Mouse (Mus musculus) limb, embryonic 14.5 days (tissue): ENCODE measurements around the gene Nmnat3. TPM values are rescaled to one million over a fixed set of nuclear protein-coding genes. Genes with fewer than 3 reads are reported as not detected.

Experiments
- ATAC-seq: fragments of 200-750 bp; cut with Nextera tagmentation; 2 replicates; pipeline ENCODE4 v1.8.0; 2017; ENCODE audit warnings: low read depth, moderate number of reproducible peaks, moderate TSS enrichment; ENCODE audit not compliant: low FRiP score
- DNase-seq: peaks from one replicate; pipeline ENCODE4 v3.0.0-alpha.2; 2015; ENCODE audit warnings: low spot score
- H3K27ac ChIP-seq: fragments of 300-500 bp; sonication (generic); replicated peaks from 2 replicates; pipeline ENCODE4 v1.5.1; 2014; ENCODE audit warnings: low read depth, mild to moderate bottlenecking, low read length, moderate library complexity, mixed read lengths
- H3K27me3 ChIP-seq: fragments of 300-500 bp; sonication (generic); 2 replicates; pipeline ENCODE4 v1.6.1; 2014; ENCODE audit warnings: low read length, mixed read lengths; ENCODE audit not compliant: control insufficient read depth, insufficient read depth
- H3K36me3 ChIP-seq: fragments of 300-500 bp; sonication (generic); 2 replicates; pipeline ENCODE4 v1.6.1; 2014; ENCODE audit warnings: mild to moderate bottlenecking, low read length, moderate library complexity, mixed read lengths; ENCODE audit not compliant: control insufficient read depth, insufficient read depth
- H3K4me1 ChIP-seq: fragments of 300-500 bp; sonication (generic); 2 replicates; pipeline ENCODE4 v1.6.1; 2014; ENCODE audit warnings: antibody characterized with exemption, low read length, mixed read lengths; ENCODE audit not compliant: control insufficient read depth, insufficient read depth
- H3K4me2 ChIP-seq: fragments of 300-500 bp; sonication (generic); replicated peaks from 2 replicates; pipeline ENCODE4 v1.6.1; 2014; ENCODE audit warnings: low read depth, mild to moderate bottlenecking, low read length, moderate library complexity; ENCODE audit not compliant: severe bottlenecking
- H3K4me3 ChIP-seq: fragments of 300-500 bp; sonication (generic); replicated peaks from 2 replicates; pipeline ENCODE4 v1.5.1; 2014; ENCODE audit warnings: low read length
- H3K9ac ChIP-seq: fragments of 300-500 bp; sonication (generic); 2 replicates; pipeline ENCODE4 v1.6.1; 2014; ENCODE audit warnings: mild to moderate bottlenecking, low read depth, low read length, moderate library complexity; ENCODE audit not compliant: severe bottlenecking
- H3K9me3 ChIP-seq: fragments of 300-500 bp; sonication (generic); 2 replicates; pipeline ENCODE4 v1.6.1; 2016; ENCODE audit warnings: low read length; ENCODE audit not compliant: control insufficient read depth
- POLR2A ChIP-seq: fragments of 200-500 bp; IDR thresholded peaks from 2 replicates; pipeline ENCODE4 v1.8.0; 2012; ENCODE audit warnings: inconsistent platforms, mild to moderate bottlenecking, moderate library complexity, borderline replicate concordance; ENCODE audit not compliant: insufficient read depth, insufficient read length; ENCODE audit errors: extremely low read depth
- WGBS: fragments of 180-500 bp; shearing (Covaris S2); extraction: QIAGEN DNeasy Blood & Tissue Kit; methylation state at CpG from one replicate; pipeline ENCODE4 v1.1.7; 2014; 5-methylcytosine and 5-hydroxymethylcytosine counted together
- polyA plus RNA-seq, 2 experiments: library from polyadenylated mRNA; depleted of rRNA in 1 of 2; stranded (reverse) in 1 of 2; unstranded in 1 of 2; fragments of >200 nt; fragmentation: Nextera tagmentation in 1 of 2; extraction: Ambion mirVana in 1 of 2; gene quantifications; 2 replicates each; pipeline versions ENCODE4 v1.2.1 to v1.2.3; 2012 to 2014

Gene Nmnat3
- polyA plus RNA-seq, 2 experiments: 3.5 to 7.1 TPM

GRCm38 (mm10) chr9:98433956-98434588 lies 146.8 kb downstream of the Nmnat3 start:
- Histone ChIP-seq H3K36me3 (peaks cover 4% of the 10 kb centered on the region; the same call in 1 of the 2 replicates), H3K4me1 (peaks cover 19% of the 10 kb centered on the region), H3K4me2 (no peak overlapping the region), H3K4me3 (no peak overlapping the region), H3K27me3 (no peaks in the 10 kb centered on the region), H3K9ac (no peak overlapping the region), H3K27ac (no peak overlapping the region), H3K9me3 (no peaks in the 10 kb centered on the region)
- no peak for DNase-seq
- no peak for ATAC-seq
- WGBS: 33% methylated on average over 4 of the region's 4 CpGs
- no peak for TF ChIP-seq POLR2A

- Histone ChIP-seq H3K36me3 (peaks cover 6% of the 10 kb centered on the region; the same call in 1 of the 2 replicates), H3K4me3 (no peak overlapping the region), H3K9me3 (no peaks in the 10 kb centered on the region), H3K27me3 (no peaks in the 10 kb centered on the region), H3K27ac (no peak overlapping the region), H3K4me1 (no peaks in the 10 kb centered on the region), H3K4me2 (no peak overlapping the region), H3K9ac (no peak overlapping the region)
- no peak for TF ChIP-seq POLR2A
- ATAC-seq: no peak
- DNase-seq: no peak
- 89% methylated on average over 4 of the region's 4 CpGs for whole genome bisulfite sequencing
Measured at GRCm38 (mm10) chr9:98437819-98438218, 150.6 kb downstream of the Nmnat3 start.

- Histone ChIP-seq H3K27ac (no peak overlapping the region), H3K27me3 (no peaks in the 10 kb centered on the region), H3K36me3 (peaks cover 7% of the 10 kb centered on the region; the same call in 1 of the 2 replicates), H3K9me3 (no peaks in the 10 kb centered on the region), H3K4me1 (no peaks in the 10 kb centered on the region), H3K9ac (no peak overlapping the region), H3K4me3 (no peak overlapping the region), H3K4me2 (no peak overlapping the region)
- no peak for TF ChIP-seq POLR2A
- DNase-seq (no peak), ATAC-seq (no peak)
- whole genome bisulfite sequencing: 81% methylated on average over 3 of the region's 3 CpGs
Measured at GRCm38 (mm10) chr9:98439091-98439490, 151.9 kb downstream of the Nmnat3 start.

GRCm38 (mm10) chr9:98442638-98443037 lies 155.4 kb downstream of the Nmnat3 start:
- Histone ChIP-seq H3K27me3 (no peaks in the 10 kb centered on the region), H3K36me3 (peaks cover 19% of the 10 kb centered on the region), H3K9me3 (no peaks in the 10 kb centered on the region), H3K9ac (no peak overlapping the region), H3K27ac (no peak overlapping the region), H3K4me3 (no peak overlapping the region), H3K4me1 (no peaks in the 10 kb centered on the region), H3K4me2 (no peak overlapping the region)
- 68% methylated on average over 5 of the region's 5 CpGs for WGBS
- DNase-seq (no peak), ATAC-seq (no peak)
- no peak for TF ChIP-seq POLR2A

GRCm38 (mm10) chr9:98445359-98446149 lies 158.3 kb downstream of the Nmnat3 start:
- no peak for TF ChIP-seq POLR2A
- Histone ChIP-seq H3K36me3 (peaks cover 19% of the 10 kb centered on the region), H3K27ac (no peak overlapping the region), H3K4me2 (no peak overlapping the region), H3K4me3 (no peak overlapping the region), H3K4me1 (no peaks in the 10 kb centered on the region), H3K27me3 (no peaks in the 10 kb centered on the region), H3K9me3 (no peaks in the 10 kb centered on the region), H3K9ac (no peak overlapping the region)
- DNase-seq: no peak
- no peak for ATAC-seq
- WGBS: 88% methylated on average over 9 of the region's 9 CpGs
